Mouse (Mus musculus): Measurements from ENCODE around the gene Tbc1d22b. TPM values are rescaled to one million over a fixed set of nuclear protein-coding genes. Genes with fewer than 3 reads are reported as not detected.

The Tbc1d22b gene
- polyA plus RNA-seq (2012; rRNA removed) = 28.9 and 32.1 TPM in 2 replicates

DNA sequence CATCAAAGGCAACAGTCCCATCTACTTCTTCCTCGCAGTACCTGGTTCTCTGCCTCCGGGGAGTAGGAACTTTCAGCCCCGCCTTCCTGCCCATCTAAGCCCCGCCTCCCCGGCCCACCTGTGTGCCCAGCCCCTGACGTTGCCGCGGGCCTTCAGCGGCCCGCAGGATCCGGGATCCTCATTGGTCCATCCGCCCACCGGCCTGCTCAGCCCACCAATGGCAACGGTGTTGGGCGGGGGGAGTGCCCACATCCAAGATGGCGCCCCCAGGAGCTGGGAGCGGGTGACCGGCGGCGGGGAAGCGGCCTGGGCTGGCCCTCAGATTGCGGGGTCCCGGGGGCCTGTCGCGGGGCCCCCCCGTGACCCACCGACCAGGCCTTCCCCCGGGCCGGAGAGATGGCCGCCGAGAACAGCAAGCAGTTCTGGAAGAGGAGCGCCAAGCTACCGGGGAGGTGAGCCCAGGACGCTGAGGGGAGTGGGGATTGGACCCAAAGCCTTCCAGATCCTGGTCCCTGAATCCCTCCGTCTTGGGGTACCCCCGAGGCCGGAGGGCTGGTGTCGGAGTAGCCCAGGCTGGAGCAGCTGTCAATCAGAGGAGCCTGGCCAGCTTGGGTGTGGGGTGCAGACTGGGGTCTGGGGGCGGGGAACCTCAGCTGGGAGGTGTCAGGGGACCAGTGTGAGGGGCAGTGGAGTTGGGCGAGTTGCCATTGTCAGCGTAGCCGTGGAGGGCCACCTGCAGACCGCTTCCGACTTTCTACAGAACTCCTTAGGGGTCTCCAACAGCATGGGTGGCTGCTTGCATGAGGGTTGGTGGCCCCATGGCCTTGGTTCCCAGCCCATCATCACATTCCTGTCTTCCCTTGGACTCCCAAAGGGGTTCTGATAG lies at the start of gene Tbc1d22b, which contains the start of gene Gm17657:
TSS of gene Tbc1d22b (plus strand) at position 243 of the 886 bp plus-strand sequence.
TSS of gene Gm17657 (minus strand) at position 96 of the 886 bp plus-strand sequence.

DNA sequence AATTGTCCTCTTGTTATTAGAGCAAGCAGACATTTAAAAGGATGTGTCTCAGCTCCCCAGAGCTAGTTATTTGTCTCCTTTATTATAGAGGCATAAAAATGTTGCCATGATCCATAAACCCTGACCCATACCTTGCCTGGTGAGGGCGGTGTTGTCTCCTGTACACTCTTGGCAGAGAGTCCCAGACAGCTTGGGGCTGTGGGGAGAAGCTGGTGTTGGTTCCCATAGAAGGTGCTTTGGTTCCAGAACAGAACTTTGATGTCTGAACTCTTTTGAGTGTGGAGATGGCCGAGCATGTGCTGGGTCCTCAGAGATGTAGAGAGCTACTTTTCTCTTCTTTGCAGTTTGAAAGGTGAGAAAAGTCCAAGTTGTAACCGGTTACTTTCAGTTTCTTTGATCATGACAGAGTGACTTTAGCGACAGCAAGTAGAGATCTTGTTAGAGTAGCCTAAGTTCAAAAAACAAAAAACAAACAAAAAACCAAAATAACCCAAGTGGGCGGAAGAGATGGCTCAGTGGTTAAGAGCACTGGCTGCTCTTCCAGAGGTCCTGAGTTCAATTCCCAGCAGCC lies 2.7 kb downstream of the Tbc1d22b start, which contains the start of gene Tmem217:
TSS of gene Tmem217 (minus strand) at position 224 of the 571 bp plus-strand sequence.

DNA sequence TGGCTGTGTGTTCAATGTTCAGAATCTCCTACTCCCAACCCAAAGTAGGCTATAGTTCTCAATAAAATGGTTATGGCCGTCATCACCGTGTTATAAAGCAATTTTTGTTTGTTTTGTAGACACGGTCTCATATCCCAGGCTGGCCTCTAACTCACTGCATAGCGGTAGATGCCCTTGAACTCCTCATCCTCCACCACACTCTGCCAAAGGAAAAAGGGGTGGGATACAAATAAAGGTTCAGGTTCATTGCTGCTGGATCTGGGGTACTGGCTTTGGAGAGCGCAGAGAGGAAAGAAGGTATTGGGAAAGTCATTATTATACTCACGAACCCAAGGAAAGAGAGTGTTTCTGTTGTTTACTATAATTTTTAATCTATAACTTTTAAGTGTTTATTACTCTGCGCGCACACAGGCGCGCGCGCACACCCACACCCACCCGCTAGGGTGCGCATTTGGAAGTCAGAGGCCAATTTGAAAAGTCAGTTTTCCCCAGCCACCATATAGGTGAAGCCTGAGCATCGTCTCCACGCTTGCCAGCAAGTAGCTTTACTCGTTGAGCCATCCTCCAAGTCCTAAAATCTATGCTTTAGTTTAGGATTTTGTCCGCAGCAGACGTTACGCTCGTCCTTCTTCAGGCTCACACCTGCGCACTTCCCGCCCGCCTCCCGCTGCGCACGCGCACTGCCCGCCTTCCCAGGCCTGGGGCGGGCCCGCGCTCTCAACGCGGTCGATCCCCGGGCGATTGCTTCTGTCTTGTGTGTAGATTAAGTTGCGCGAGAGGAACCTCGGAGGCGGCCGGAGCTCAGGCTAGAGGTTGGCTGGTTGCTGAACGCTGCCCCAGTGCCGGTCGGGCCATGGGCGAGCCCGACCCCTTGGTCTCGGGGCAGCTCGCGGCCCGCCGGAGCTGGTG lies 64.8 kb downstream of the Tbc1d22b start, which contains the start of the genes Rnf8 and Gm28043:
TSS of gene Rnf8 (plus strand) at position 676 of the 909 bp plus-strand sequence.
TSS of gene Gm28043 (plus strand) at position 762 of the 909 bp plus-strand sequence.

Other genes with a start within 250 kb of the Tbc1d22b start
- 3.0 and 3.1 TPM in 2 replicates for gene Pi16, start 232.1 kb upstream of the Tbc1d22b start, polyA plus RNA-seq (2012; rRNA removed)
- 629 and 649 TPM in 2 replicates for gene Mtch1, start 201.9 kb upstream of the Tbc1d22b start, polyA plus RNA-seq (2012; rRNA removed)
- 7.5 and 7.9 TPM in 2 replicates for gene Fgd2, start 188.9 kb upstream of the Tbc1d22b start, polyA plus RNA-seq (2012; rRNA removed)
- gene Pim1, start 59.0 kb upstream of the Tbc1d22b start, polyA plus RNA-seq (2012; rRNA removed) = 15.1 and 15.2 TPM in 2 replicates
- gene Gm17657, start 147 bp upstream of the Tbc1d22b start, polyA plus RNA-seq (2012; rRNA removed) = not detected in 2 replicates
- 0.15 and 0.17 TPM in 2 replicates for gene Tmem217, start 2.6 kb downstream of the Tbc1d22b start, polyA plus RNA-seq (2012; rRNA removed)
- gene Rnf8, start 65.0 kb downstream of the Tbc1d22b start, polyA plus RNA-seq (2012; rRNA removed) = 65.8 and 66.6 TPM in 2 replicates
- 3.3 and 3.5 TPM in 2 replicates for gene Gm28043, start 65.1 kb downstream of the Tbc1d22b start, polyA plus RNA-seq (2012; rRNA removed)
- gene Cmtr1, start 110.8 kb downstream of the Tbc1d22b start, polyA plus RNA-seq (2012; rRNA removed) = 58.4 and 68.5 TPM in 2 replicates
- gene Ccdc167, start 167.3 kb downstream of the Tbc1d22b start, polyA plus RNA-seq (2012; rRNA removed) = 18.4 and 21.8 TPM in 2 replicates

Data from central nervous system, embryonic 14 days (tissue).